Mouse (Mus musculus) hindbrain, embryonic 12.5 days (tissue): Measurements from ENCODE around the gene Chchd10. TPM values are rescaled to one million over a fixed set of nuclear protein-coding genes. Genes with fewer than 3 reads are reported as not detected.

Experiments used
- ATAC-seq: fragments of 200-750 bp; cut with Nextera tagmentation; 2 replicates; pipeline ENCODE4 v1.8.0; 2017; ENCODE audit warnings: moderate TSS enrichment; ENCODE audit not compliant: low FRiP score
- H3K27ac ChIP-seq: fragments of 300-500 bp; sonication (generic); 2 replicates; pipeline ENCODE4 v1.5.1; 2016; ENCODE audit warnings: mild to moderate bottlenecking
- H3K27me3 ChIP-seq: fragments of 300-500 bp; sonication (generic); 2 replicates; pipeline ENCODE4 v1.6.1; 2016; ENCODE audit warnings: mild to moderate bottlenecking
- H3K36me3 ChIP-seq: fragments of 300-500 bp; sonication (generic); 2 replicates; pipeline ENCODE4 v1.6.1; 2016; ENCODE audit warnings: mild to moderate bottlenecking
- H3K4me1 ChIP-seq: fragments of 300-500 bp; sonication (generic); 2 replicates; pipeline ENCODE4 v1.6.1; 2016
- H3K4me2 ChIP-seq: fragments of 300-500 bp; sonication (generic); replicated peaks from 2 replicates; pipeline ENCODE4 v1.6.1; 2016; ENCODE audit warnings: mild to moderate bottlenecking
- H3K4me3 ChIP-seq: fragments of 300-500 bp; sonication (generic); 2 replicates; pipeline ENCODE4 v1.5.1; 2016; ENCODE audit warnings: mild to moderate bottlenecking
- H3K9ac ChIP-seq: fragments of 300-500 bp; sonication (generic); 2 replicates; pipeline ENCODE4 v1.6.1; 2016; ENCODE audit warnings: mild to moderate bottlenecking, moderate library complexity
- H3K9me3 ChIP-seq: fragments of 300-500 bp; sonication (generic); replicated peaks from 2 replicates; pipeline ENCODE4 v1.6.1; 2016; ENCODE audit warnings: mild to moderate bottlenecking
- WGBS: fragments of 180-500 bp; shearing (Covaris S2); methylation state at CpG from one replicate; pipeline ENCODE4 v1.1.7; 2016; 5-methylcytosine and 5-hydroxymethylcytosine counted together
- polyA plus RNA-seq: library from polyadenylated mRNA; unstranded; fragments of >200 nt; fragmentation: Nextera tagmentation; extraction: Ambion mirVana; gene quantifications from 2 replicates; pipeline ENCODE4 v1.2.1, GENCODE M21; 2016

Chchd10 gene
- polyA plus RNA-seq, 1 experiment from 2014 or later = 15.4 TPM

DNA sequence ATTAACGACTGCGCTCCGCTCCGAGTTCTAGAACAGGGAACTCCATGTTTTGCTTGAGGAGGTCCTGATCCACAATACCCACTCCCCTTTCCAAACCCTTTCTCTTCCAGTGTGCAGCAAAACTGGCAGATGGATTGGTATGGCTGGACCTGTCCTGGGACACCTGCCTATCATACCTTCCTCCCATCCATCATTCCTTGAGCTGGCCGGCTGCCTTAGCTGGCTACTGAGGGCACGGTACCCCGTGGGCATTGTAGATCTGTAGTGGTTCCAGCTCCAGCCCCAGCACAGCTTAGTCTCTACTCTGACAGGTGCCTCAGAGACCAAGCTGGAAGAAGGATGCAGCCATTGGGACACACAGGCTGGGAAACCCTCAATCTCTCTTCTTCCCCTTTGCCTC is 1.6 kb upstream of the Chchd10 start:
- H3K9ac ChIP-seq = peak overlapping the region; percentile 84
- peak overlapping the region; percentile 57 for H3K4me3 ChIP-seq
- WGBS = 27% methylated on average over 7 of the region's 7 CpGs
- peaks cover 2% of the 10 kb centered on the region; the same call in 1 of the 2 replicates for H3K36me3 ChIP-seq
- no peak overlapping the region for H3K27ac ChIP-seq
- H3K4me1 ChIP-seq = peaks cover 46% of the 10 kb centered on the region
- H3K9me3 ChIP-seq = no peaks in the 10 kb centered on the region
- peaks cover 55% of the 10 kb centered on the region for H3K27me3 ChIP-seq
- H3K4me2 ChIP-seq = peak overlapping the region; percentile 98
- ATAC-seq = no peak

DNA sequence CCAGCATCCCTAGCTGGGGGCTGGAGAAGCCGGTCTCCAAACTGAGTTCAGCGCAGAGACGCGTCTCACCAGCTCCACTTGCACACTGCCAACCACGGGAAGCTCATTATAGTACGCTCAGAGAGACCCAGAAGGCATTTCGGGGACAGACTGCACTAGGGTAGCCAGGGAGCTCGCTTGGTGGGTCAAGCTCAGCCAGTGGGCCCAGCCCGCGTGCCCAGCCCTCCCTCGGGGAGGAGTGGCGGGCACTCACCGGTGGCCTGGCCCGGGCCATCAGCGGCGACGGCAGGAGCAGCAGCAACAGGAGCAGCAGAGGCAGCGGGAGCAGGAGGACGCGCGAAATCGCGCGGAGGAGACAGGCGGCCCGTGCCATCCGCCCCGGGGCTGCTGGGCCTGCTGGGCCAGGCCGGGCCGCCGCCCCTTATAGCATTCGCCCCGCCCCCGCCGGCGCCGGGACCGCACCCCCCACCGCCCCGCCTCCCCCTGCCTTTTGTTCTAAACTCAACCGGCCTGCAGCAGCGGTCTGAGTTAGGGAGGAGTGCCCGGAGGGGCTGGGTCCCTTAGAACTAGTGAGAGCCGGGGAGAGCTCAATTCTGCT is 750 bp upstream of the Chchd10 start:
- Histone ChIP-seq H3K27me3 (peaks cover 63% of the 10 kb centered on the region), H3K9me3 (no peaks in the 10 kb centered on the region), H3K4me1 (peaks cover 47% of the 10 kb centered on the region), H3K36me3 (no peaks in the 10 kb centered on the region), H3K4me3 (peak overlapping the region; percentile 57), H3K27ac (peak overlapping the region; percentile 57), H3K4me2 (peak overlapping the region; percentile 98), H3K9ac (peak overlapping the region; percentile 84)
- under 1% methylated on average over 44 of the region's 44 CpGs for WGBS
- ATAC-seq = peak; percentile 50

DNA sequence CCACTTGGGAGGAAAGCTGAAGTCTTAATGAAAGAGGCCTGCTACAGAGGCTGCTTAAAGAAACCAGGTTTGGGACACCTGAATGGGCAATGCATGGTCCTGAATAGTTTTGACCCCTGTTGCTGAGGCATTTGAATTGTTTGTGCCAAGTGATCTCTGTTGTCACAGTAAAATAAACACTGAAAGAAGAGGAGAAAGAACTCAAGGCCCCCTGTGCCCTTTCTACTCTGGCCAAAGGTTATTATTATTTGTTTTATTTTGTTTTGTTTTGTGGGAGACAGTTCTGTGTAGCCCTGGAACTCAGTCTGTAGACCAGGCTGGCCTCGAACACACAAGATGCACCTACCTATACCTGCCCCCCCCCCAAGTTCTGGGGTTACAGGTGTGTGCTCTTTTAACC is 2.1 kb downstream of the Chchd10 start:
- H3K4me2 ChIP-seq = peak overlapping the region; percentile 92
- no peak overlapping the region for H3K27ac ChIP-seq
- ATAC-seq = no peak
- H3K4me3 ChIP-seq = no peak overlapping the region
- peaks cover 83% of the 10 kb centered on the region for H3K27me3 ChIP-seq
- H3K9ac ChIP-seq = no peak overlapping the region
- peaks cover 53% of the 10 kb centered on the region for H3K4me1 ChIP-seq
- no peaks in the 10 kb centered on the region for H3K9me3 ChIP-seq
- WGBS = 56% methylated on average over 1 of the region's 1 CpGs
- no peaks in the 10 kb centered on the region for H3K36me3 ChIP-seq

DNA sequence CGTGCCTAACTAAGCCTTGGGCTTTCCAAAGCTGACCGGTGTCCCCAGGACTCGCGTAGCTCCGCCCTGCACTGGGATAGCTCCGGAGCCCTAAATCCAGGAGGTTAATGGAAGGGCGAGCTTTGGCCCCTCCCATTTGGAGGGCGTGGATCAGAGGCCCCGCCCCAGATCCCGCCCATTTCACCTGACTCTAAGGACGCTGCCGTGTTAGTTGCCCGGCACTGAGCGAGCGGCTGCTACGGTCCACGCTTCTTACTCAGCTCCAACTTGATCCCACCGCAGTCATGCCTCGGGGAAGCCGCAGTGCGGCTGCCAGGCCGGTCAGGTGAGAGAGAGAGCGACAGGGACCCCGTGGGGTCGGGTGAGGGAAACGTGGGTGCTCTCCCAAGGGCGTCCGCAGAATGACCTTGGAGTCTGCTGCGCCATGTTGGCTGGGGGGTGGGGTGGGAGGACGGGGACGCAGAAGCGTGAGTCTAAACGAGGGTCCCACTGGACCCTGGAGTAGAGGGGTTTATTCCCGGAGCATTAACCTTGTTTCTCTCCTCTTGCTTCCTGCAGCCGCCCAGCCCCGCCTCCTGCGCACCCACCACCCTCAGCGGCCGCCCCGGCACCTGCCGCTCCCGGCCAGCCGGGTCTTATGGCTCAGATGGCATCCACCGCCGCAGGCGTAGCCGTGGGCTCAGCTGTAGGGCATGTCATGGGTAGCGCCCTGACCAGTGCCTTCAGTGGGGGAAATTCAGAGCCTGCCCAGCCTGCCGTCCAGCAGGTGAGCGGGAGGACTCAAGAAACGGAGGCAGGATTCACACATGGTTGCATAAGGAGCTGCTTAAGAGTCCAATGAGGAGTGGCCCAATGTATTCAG is 3.0 kb downstream of the Chchd10 start, which contains the start of gene Mmp11:
Mmp11 (minus strand) TSS at position 817 of the 862 bp plus-strand sequence.
- Histone ChIP-seq H3K4me1 (peaks cover 45% of the 10 kb centered on the region), H3K27me3 (peaks cover 78% of the 10 kb centered on the region), H3K4me2 (peak within 1 kb of the TSS; percentile 92), H3K36me3 (no peaks in the 10 kb centered on the region), H3K27ac (no peak within 1 kb of the TSS), H3K4me3 (peak within 1 kb of the TSS; percentile 49), H3K9me3 (no peaks in the 10 kb centered on the region), H3K9ac (peak within 1 kb of the TSS; percentile 40)
- WGBS = 1% methylated on average over 51 of the region's 51 CpGs
- peak; percentile 35 for ATAC-seq

DNA sequence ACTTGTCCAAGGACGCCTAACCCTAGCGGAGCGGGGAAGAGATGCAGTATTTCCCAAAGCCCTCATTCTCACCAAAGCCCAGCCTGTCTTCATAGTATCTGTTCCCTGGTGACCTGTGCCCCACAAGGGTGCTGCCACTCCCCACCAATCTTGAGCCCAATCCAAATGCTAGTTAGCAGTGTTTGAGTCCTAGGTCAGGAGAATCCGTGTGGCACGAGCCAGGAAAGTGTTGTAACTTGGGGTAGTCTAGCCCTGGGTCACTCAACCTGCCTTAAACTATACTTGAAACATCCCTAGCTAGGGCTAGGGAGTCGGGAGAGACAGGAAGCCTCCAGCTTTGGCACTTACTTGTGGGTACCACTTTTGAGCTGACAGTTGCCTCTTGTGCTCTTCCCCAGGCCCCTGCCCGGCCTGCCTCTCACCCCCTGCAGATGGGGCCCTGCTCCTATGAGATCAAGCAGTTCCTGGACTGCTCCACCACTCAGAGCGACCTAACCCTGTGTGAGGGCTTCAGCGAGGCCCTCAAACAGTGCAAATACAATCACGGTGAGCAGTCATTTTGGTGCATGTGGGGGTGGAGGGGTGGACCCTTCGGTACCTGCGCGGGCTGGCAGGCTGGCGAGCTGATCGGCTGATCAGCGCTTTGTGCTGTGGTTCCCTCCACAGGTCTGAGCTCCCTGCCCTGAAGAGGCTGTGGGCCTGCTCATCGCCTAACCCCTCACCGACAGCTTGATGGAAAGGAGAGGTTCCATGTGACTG is 4.2 kb downstream of the Chchd10 start:
- no peaks in the 10 kb centered on the region for H3K36me3 ChIP-seq
- no peak overlapping the region for H3K4me2 ChIP-seq
- H3K4me1 ChIP-seq = peaks cover 33% of the 10 kb centered on the region
- no peak overlapping the region for H3K4me3 ChIP-seq
- no peaks in the 10 kb centered on the region for H3K9me3 ChIP-seq
- no peak overlapping the region for H3K27ac ChIP-seq
- H3K9ac ChIP-seq = no peak overlapping the region
- ATAC-seq = no peak
- WGBS = 32% methylated on average over 18 of the region's 18 CpGs
- peaks cover 66% of the 10 kb centered on the region for H3K27me3 ChIP-seq

DNA sequence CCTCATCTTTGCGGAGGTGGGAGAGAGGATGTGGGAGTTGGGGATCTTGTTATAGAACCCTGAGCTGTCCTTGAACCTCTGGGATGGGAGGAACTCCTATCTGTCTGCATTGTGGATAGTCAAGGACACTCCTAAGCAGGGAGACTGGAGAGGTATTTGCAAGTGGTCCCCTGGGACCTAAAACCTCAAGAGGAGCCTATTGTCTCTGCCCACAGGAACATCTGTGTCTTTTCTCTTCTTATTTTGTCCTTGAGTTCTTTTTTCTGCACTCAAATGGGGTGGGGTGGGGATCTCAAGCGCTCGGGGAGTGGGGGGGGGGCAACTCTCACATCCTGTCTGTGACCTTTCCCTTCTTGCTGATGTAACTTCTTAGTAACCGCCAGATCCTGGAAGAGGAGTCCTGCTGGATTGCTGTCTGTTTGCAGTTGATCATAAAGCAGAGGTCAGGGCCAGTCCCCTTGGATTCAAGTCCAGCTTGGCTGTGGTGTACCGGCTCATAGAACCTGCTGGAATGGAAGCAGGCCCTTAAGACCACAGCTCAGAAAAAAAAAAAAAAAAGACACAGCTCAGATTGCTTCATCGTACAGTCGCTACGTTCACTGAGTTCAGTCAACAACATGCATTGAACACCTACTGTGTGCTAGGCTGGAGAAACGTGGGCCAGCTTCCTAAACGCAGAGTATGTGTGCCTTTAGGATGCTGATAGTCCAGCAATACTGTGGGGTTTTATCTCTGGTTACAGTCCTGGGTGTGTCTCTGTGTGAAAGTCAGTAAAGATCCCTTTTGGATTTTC is 5.1 kb downstream of the Chchd10 start:
- Histone ChIP-seq H3K27me3 (peaks cover 58% of the 10 kb centered on the region), H3K4me1 (peaks cover 23% of the 10 kb centered on the region), H3K4me3 (no peak overlapping the region), H3K27ac (no peak overlapping the region), H3K9ac (no peak overlapping the region), H3K4me2 (no peak overlapping the region), H3K36me3 (no peaks in the 10 kb centered on the region), H3K9me3 (no peaks in the 10 kb centered on the region)
- ATAC-seq = no peak
- WGBS = 53% methylated on average over 10 of the region's 10 CpGs

DNA sequence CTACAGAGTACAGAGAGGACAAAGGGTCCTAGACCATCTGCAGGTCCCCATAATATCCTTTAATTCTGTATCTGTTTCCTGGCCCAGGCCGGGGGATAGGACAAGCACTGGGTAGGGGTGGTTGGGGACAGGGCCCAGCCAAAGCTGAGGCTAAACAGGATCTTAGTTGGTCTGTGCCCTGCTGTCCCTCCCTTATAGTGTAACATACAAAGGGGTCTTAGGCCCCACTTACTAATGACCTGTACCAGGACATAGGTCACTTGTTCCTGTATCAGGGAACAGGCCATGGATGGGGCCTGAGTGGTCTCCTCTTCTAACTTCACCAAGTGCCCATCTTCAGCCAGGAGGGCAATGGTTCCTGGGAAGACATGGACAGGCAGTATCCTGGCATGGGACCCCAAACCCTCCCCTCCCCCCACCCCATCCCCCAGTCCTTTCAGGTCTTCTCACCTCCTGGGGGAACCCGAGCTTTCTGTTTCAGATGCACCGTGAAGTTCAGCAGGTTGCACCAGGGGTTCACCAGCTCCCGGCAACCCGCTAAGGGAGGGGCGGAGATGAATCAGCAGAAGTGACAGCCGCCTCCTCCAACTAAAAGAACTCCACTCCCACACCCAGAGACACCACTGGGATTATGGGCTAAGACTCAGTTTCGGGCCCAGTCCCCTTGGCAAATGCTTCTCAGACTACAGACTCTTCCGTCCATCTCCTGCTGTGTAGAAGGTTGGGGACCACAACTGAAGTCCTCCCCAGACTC is 6.7 kb downstream of the Chchd10 start:
- Histone ChIP-seq H3K9me3 (no peaks in the 10 kb centered on the region), H3K9ac (no peak overlapping the region), H3K36me3 (no peaks in the 10 kb centered on the region), H3K4me3 (no peak overlapping the region), H3K4me2 (no peak overlapping the region), H3K27me3 (peaks cover 46% of the 10 kb centered on the region), H3K27ac (no peak overlapping the region), H3K4me1 (peaks cover 30% of the 10 kb centered on the region)
- ATAC-seq = no peak
- WGBS = 37% methylated on average over 9 of the region's 9 CpGs

DNA sequence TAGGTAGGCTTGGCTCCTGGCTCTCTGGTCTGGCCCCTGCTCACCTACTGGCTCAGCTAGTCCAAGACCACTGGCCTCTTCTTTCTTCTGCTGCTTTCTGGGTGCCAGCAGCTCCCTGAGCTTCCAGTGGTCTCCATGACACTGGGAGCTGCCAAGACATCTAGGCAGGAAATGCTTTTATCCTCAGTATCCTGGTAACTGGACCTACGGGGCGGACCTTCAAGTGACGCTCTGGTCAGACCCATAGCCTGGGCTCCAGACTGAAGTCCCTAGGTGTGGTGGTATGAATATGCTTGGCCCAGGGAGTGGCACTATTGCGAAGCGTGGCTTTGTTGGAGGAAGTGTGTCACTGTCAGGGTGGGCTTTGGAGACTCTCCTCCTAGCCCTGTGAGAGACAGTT is 7.6 kb downstream of the Chchd10 start, which contains the start of gene Gm867:
Gm867 (minus strand) TSS at position 153 of the 400 bp plus-strand sequence.
- Histone ChIP-seq H3K36me3 (no peaks in the 10 kb centered on the region), H3K27ac (no peak within 1 kb of the TSS), H3K9me3 (no peaks in the 10 kb centered on the region), H3K27me3 (peaks cover 39% of the 10 kb centered on the region), H3K4me3 (no peak within 1 kb of the TSS), H3K4me2 (no peak within 1 kb of the TSS), H3K9ac (no peak within 1 kb of the TSS), H3K4me1 (peaks cover 27% of the 10 kb centered on the region)
- ATAC-seq = no peak
- WGBS = 83% methylated on average over 5 of the region's 5 CpGs

DNA sequence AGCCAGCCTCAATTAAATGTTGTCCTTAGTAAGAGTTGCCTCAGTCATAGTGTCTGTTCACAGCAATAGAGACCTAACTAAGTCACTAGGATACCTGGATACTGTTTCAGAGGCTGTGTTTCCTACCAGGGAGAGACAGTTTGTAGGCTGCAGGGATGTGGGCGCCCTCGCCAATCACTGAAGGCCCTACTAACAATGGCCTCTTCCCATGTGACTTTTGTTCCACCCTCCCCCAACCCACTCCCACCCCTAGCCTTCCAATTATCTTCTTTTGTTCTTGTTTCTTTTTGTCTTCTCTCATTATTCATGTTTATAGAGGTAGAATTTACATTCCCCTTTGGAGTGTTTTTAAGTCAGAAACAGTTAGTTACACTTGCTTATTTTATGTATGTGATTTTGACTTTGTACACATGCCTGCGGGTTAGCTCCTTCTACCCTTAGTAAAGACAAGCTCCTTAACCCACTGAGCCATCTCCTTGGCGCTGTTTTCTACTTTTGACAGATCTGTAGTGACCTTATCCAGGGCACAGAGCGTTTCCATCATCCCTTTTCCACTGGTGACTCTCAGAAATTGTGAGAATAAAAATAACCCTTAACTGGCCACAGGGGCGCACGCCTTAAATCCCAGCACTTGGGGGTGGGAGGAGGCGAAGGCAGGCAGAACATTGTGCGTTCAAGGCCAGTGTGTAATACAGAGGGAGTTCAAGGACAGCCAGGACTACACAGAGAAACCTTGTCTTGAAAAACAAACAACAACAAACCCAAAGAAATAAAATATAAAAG is 8.3 kb downstream of the Chchd10 start:
- no peak overlapping the region for H3K27ac ChIP-seq
- H3K36me3 ChIP-seq = no peaks in the 10 kb centered on the region
- H3K9me3 ChIP-seq = no peaks in the 10 kb centered on the region
- H3K4me3 ChIP-seq = no peak overlapping the region
- no peak for ATAC-seq
- H3K27me3 ChIP-seq = peaks cover 32% of the 10 kb centered on the region
- 65% methylated on average over 9 of the region's 9 CpGs for WGBS
- no peak overlapping the region for H3K4me2 ChIP-seq
- no peak overlapping the region for H3K9ac ChIP-seq
- peaks cover 21% of the 10 kb centered on the region for H3K4me1 ChIP-seq

DNA sequence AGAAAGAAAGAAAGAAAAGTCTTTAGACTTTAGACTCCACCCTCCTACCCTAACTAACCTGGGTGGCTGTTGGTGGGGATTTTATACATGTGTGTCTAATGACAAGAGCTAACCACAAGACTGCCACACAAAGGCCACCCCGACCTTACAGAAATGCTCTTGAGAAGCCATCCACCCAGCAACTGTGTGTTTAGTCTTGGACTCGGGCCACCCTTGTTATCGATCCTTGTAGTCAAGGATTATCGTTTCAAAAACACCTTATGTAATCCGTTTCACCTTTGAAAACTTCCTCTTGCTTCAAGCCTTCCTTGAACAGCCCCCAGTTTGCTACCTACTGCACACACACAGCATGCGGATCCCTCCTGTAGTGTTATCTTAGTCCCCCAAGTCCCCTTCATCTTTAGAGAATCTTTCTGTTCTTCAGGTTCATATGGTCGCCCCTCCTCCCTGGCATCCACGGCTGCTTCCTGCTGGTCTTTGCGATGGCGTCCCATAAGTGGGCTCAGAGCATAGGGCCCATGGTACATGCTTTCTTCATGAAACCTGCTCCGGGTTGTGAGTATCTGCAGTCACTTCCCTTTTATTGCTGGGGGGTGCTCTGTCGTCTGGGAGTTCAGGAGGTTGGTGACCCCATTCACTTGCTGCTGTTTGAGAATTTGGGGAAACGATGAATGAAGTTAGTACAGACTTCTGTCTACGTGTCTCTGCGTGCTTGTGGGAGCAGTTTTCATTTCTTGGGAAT is 10.0 kb downstream of the Chchd10 start, which contains the start of gene Vpreb3:
Vpreb3 (plus strand) TSS at position 322 of the 742 bp plus-strand sequence.
- H3K4me1 ChIP-seq = peaks cover 16% of the 10 kb centered on the region; the same call in 1 of the 2 replicates
- H3K36me3 ChIP-seq = no peaks in the 10 kb centered on the region
- no peak within 1 kb of the TSS for H3K4me3 ChIP-seq
- no peak within 1 kb of the TSS for H3K9ac ChIP-seq
- H3K27ac ChIP-seq = peak within 1 kb of the TSS; percentile 60
- no peak for ATAC-seq
- peaks cover 15% of the 10 kb centered on the region for H3K27me3 ChIP-seq
- WGBS = 76% methylated on average over 15 of the region's 15 CpGs
- no peaks in the 10 kb centered on the region for H3K9me3 ChIP-seq
- no peak within 1 kb of the TSS for H3K4me2 ChIP-seq
